Mouse (Mus musculus) limb, embryonic 12.5 days (tissue): Measurements from ENCODE around the gene Bmp2k. TPM values are rescaled to one million over a fixed set of nuclear protein-coding genes. Genes with fewer than 3 reads are reported as not detected.

ENCODE experiments used
- ATAC-seq: fragments of 200-750 bp; cut with Nextera tagmentation; 2 replicates; pipeline ENCODE4 v1.8.0; 2017; ENCODE audit warnings: low read depth, moderate TSS enrichment; ENCODE audit not compliant: insufficient number of reproducible peaks, insufficient read depth, low FRiP score, low TSS enrichment
- H3K27ac ChIP-seq: fragments of 300-500 bp; sonication (generic); 2 replicates; pipeline ENCODE4 v1.5.1; 2016; ENCODE audit warnings: mild to moderate bottlenecking, moderate library complexity
- H3K27me3 ChIP-seq: fragments of 300-500 bp; sonication (generic); 2 replicates; pipeline ENCODE4 v1.6.1; 2016; ENCODE audit warnings: mild to moderate bottlenecking, moderate library complexity
- H3K36me3 ChIP-seq: fragments of 300-500 bp; sonication (generic); 2 replicates; pipeline ENCODE4 v1.6.1; 2016; ENCODE audit warnings: mild to moderate bottlenecking, moderate library complexity
- H3K4me1 ChIP-seq: fragments of 300-500 bp; sonication (generic); replicated peaks from 2 replicates; pipeline ENCODE4 v1.6.1; 2016
- H3K4me2 ChIP-seq: fragments of 300-500 bp; sonication (generic); 2 replicates; pipeline ENCODE4 v1.6.1; 2016; ENCODE audit warnings: mild to moderate bottlenecking, moderate library complexity
- H3K4me3 ChIP-seq: fragments of 300-500 bp; sonication (generic); replicated peaks from 2 replicates; pipeline ENCODE4 v1.5.1; 2016; ENCODE audit warnings: mild to moderate bottlenecking
- H3K9ac ChIP-seq: fragments of 300-500 bp; sonication (generic); replicated peaks from 2 replicates; pipeline ENCODE4 v1.6.1; 2016; ENCODE audit warnings: mild to moderate bottlenecking, moderate library complexity
- H3K9me3 ChIP-seq: fragments of 300-500 bp; sonication (generic); 2 replicates; pipeline ENCODE4 v1.6.1; 2016; ENCODE audit warnings: mild to moderate bottlenecking, moderate library complexity
- WGBS: fragments of 180-500 bp; shearing (Covaris S2); methylation state at CpG from one replicate; pipeline ENCODE4 v1.1.7; 2016; 5-methylcytosine and 5-hydroxymethylcytosine counted together
- polyA plus RNA-seq: library from polyadenylated mRNA; unstranded; fragments of >200 nt; fragmentation: Nextera tagmentation; extraction: Ambion mirVana; gene quantifications from 2 replicates; pipeline ENCODE4 v1.2.1, GENCODE M21; 2016

Bmp2k gene
- polyA plus RNA-seq, 1 experiment from 2014 or later, result 8.5 TPM

DNA sequence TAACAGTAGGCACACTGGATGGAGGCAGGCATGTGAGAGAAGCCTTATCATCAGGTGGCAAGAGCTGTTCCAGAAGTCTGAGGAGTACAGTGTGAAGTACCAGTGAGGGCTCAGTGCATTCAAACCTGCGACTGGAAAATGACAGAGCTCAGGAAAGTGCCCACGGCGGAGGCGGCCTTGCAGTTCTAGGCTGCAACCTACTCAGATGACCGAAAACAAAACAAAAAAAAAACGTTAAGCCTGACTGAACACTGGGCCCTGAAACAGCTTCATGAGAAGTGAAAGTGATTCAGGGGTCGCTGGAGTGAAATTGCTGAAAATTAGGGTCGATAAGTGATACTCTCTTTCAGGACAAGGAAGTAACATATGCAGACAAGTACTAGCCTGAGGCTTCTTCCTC, 4.4 kb upstream of the Bmp2k start:
- 79% methylated on average over 8 of the region's 8 CpGs for WGBS
- Histone ChIP-seq H3K9ac (no peak overlapping the region), H3K36me3 (no peaks in the 10 kb centered on the region), H3K9me3 (no peaks in the 10 kb centered on the region), H3K4me2 (no peak overlapping the region), H3K27ac (no peak overlapping the region), H3K4me3 (no peak overlapping the region), H3K27me3 (no peaks in the 10 kb centered on the region), H3K4me1 (peaks cover 7% of the 10 kb centered on the region)
- no peak for ATAC-seq

DNA sequence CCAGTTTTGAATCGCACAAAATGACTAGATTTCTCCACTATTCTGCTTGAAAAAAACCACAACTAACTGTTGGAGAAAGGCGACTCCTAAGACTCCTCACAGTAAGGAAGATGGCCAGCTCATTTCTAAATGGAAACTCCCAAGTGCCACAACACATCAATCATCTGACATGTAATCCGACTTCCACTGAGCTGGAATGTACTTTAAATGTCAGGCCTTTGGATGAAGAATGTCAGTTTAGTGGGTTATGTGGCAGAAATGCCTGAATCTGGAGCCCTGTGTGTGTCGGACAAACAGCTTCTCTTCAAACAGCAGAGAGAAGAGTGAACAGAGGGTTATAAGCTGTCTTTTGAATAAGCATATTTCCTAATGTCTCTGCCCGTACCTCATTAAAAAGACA, 1.7 kb upstream of the Bmp2k start:
- Histone ChIP-seq H3K27me3 (no peaks in the 10 kb centered on the region), H3K27ac (no peak overlapping the region), H3K4me3 (no peak overlapping the region), H3K4me2 (no peak overlapping the region), H3K9ac (no peak overlapping the region), H3K4me1 (peaks cover 12% of the 10 kb centered on the region), H3K9me3 (no peaks in the 10 kb centered on the region), H3K36me3 (no peaks in the 10 kb centered on the region)
- 73% methylated on average over 5 of the region's 5 CpGs for WGBS
- ATAC-seq, result no peak

DNA sequence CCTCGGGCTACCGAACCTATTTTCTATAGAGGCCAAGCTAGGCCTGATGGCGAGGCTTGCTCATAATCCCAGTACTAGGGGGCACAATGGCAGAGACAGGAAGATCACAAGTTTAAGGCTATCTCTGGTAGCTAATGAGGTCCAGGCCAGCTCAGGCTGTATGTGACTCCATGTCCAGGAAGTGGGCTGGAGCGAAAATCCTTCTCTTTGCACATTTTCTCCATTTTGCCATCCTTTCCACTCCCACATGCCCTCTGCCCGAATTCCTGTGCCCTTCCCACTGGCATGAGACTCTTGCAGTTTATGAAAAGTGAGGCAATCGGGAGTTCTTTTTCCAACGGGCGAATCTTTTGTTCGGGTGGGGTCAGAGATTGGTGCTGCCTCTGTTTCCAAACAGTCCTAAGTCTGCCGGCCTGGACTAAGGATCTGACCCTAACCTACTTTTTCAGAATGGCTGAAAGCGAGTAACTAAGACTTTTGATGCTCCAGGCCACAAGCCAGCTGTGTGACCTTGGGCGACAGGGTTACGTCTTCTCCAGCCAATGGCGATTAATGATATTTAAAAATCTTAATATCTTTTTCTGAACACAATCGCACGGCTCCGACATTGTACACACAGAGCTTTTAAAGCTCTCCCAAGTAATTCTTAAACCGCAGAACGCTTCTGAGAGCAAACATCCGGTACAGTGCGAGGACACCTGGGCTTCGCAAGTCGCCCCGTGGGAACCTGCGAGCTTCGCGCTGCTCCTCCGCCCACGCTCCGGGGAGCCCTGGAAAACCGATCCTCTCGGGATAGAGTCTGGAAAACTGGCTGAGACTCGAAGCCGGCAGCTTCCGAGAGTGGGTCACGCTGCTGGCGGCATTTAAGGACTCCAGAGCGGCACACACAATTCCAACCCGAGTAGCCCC, 834 bp upstream of the Bmp2k start:
- Histone ChIP-seq H3K27ac (peak overlapping the region; percentile 90), H3K4me1 (peaks cover 12% of the 10 kb centered on the region), H3K4me2 (peak overlapping the region; percentile 85), H3K4me3 (peak overlapping the region; percentile 81), H3K36me3 (no peaks in the 10 kb centered on the region), H3K27me3 (no peaks in the 10 kb centered on the region), H3K9me3 (no peaks in the 10 kb centered on the region), H3K9ac (peak overlapping the region; percentile 86)
- ATAC-seq, result no peak
- 17% methylated on average over 39 of the region's 39 CpGs for WGBS

DNA sequence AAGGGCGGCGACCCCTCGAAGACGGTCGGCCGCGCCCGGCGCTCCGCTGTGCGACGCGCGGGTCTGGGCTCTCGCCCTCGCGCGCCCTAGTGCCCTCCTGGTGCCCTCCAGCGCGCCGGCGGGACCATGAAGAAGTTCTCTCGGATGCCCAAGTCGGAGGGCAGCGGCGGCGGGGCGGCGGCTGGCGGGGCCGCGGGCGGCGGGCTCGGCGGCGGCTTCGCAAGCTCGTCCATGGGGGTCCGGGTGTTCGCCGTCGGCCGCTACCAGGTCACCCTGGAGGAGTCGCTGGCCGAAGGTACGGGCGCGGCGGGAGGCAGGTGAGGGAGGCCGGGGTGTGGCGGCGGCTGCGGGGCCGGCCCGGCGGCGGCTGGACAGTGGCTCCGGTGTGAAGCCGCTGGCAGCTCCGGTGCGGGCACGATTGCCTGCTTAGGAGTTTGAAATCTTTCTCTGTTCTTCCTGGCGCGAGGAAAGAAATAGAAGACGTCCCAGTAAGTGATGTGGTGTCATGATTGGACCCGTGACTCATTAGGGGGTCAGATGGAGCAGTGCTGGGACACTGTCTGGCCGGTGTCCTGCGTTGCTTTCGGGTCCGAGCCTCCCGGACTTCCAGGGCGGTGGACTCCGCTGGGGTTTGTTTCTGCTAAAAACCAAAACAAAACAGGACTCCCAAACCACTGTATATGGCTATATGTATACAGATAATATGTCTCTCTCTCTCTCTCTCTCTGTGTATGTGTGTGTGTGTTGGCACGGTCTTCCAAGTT, 495 bp downstream of the Bmp2k start:
- Histone ChIP-seq H3K27ac (peak overlapping the region; percentile 90), H3K9ac (peak overlapping the region; percentile 86), H3K4me3 (peak overlapping the region; percentile 81), H3K4me2 (peak overlapping the region; percentile 85), H3K36me3 (no peaks in the 10 kb centered on the region), H3K4me1 (peaks cover 12% of the 10 kb centered on the region), H3K9me3 (no peaks in the 10 kb centered on the region), H3K27me3 (no peaks in the 10 kb centered on the region)
- under 1% methylated on average over 71 of the region's 75 CpGs for WGBS
- ATAC-seq, result peak; percentile 24; the same call in 1 of the 2 replicates

DNA sequence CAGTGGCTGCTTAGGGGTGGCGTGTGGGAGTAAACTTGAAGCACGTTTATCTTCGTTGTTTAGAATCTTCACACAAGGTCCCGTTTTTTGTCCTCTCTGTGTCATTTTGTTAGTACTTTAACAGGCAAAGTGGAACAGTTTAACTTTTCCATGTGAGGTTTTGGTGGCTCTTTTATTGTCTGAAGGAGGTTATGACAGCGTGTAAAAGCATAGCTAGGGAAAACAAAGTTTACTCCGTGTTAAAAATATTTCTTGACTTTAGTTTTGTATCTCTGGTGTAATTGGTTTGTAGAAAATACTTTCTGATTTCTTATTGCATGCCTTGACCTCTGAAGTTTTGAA, 1.0 kb downstream of the Bmp2k start:
- peak overlapping the region; percentile 85 for H3K4me2 ChIP-seq
- no peak for ATAC-seq
- H3K36me3 ChIP-seq, result no peaks in the 10 kb centered on the region
- peak overlapping the region; percentile 81 for H3K4me3 ChIP-seq
- H3K4me1 ChIP-seq, result peaks cover 12% of the 10 kb centered on the region
- H3K9me3 ChIP-seq, result no peaks in the 10 kb centered on the region
- H3K9ac ChIP-seq, result peak overlapping the region; percentile 86
- H3K27ac ChIP-seq, result no peak overlapping the region
- 10% methylated on average over 6 of the region's 6 CpGs for whole genome bisulfite sequencing
- no peaks in the 10 kb centered on the region for H3K27me3 ChIP-seq

DNA sequence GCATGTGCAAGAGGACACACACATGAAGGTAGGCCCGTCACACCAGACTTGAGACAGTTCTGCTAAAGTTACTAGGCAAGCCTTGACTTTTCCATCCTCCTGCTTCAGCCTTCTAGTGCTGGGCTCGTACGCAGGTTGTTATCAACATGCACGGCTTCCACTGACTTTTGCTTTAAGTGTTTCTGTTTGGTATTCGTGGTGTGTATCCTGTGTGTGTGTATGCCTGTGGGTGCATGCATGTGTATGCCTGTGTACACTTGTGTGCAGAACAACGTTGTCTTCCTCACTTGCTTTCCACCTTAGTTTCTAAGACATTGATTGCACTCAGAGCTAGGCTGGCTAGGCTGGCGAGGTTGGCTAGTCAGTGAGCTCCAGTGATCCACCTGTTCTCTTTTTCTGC, 2.1 kb downstream of the Bmp2k start:
- Histone ChIP-seq H3K4me1 (peaks cover 19% of the 10 kb centered on the region), H3K9me3 (no peaks in the 10 kb centered on the region), H3K4me2 (peak overlapping the region; percentile 85), H3K27me3 (no peaks in the 10 kb centered on the region), H3K27ac (no peak overlapping the region), H3K4me3 (peak overlapping the region; percentile 13; the same call in 1 of the 2 replicates), H3K9ac (no peak overlapping the region), H3K36me3 (no peaks in the 10 kb centered on the region)
- no peak for ATAC-seq
- 90% methylated on average over 7 of the region's 7 CpGs for WGBS

DNA sequence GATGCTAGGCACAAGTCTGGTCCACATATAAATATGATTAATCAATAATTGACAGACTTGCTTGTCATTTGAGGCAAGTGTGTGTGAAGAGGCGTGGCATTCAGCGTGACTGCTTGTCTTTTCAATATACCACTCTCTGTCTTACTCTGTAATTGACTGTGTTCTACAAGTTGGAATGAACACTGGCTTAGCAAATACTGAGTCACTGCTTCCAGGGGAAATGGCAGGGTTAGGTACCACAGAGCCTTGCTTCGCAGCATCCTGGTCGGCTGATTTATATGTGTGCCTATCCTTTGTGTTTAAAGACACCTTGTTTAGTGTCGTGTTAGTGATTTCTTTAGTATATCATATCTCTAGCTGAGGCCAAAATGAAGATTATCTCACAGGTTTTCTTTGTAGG, 3.0 kb downstream of the Bmp2k start:
- no peak overlapping the region for H3K4me3 ChIP-seq
- no peak for ATAC-seq
- no peak overlapping the region for H3K4me2 ChIP-seq
- no peaks in the 10 kb centered on the region for H3K9me3 ChIP-seq
- H3K36me3 ChIP-seq, result no peaks in the 10 kb centered on the region
- H3K9ac ChIP-seq, result no peak overlapping the region
- no peaks in the 10 kb centered on the region for H3K27me3 ChIP-seq
- H3K27ac ChIP-seq, result no peak overlapping the region
- H3K4me1 ChIP-seq, result peaks cover 19% of the 10 kb centered on the region
- 87% methylated on average over 5 of the region's 5 CpGs for WGBS

DNA sequence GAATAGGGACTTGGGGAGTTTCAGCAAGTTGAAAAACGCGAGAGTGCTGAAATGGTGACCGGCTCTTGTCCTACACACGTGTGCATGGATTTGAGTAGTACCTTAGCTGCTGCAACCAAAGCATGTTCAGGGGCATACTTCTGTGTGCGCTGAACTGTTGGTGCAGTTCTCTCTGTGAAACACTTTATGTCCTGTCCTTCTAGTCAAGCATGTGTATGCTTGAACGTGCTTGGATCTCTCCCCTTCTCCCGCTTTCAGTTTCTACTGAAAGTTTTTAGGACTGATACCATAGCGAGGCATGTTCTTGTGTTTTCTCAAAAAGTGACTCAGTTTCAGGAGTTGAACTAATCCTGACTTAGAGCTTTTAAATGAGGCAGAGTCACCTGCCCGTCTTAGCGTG, 3.7 kb downstream of the Bmp2k start:
- H3K36me3 ChIP-seq, result no peaks in the 10 kb centered on the region
- no peak overlapping the region for H3K27ac ChIP-seq
- peaks cover 19% of the 10 kb centered on the region for H3K4me1 ChIP-seq
- no peak overlapping the region for H3K9ac ChIP-seq
- ATAC-seq, result no peak
- H3K4me3 ChIP-seq, result no peak overlapping the region
- H3K4me2 ChIP-seq, result no peak overlapping the region
- WGBS, result 91% methylated on average over 10 of the region's 10 CpGs
- H3K9me3 ChIP-seq, result no peaks in the 10 kb centered on the region
- no peaks in the 10 kb centered on the region for H3K27me3 ChIP-seq

DNA sequence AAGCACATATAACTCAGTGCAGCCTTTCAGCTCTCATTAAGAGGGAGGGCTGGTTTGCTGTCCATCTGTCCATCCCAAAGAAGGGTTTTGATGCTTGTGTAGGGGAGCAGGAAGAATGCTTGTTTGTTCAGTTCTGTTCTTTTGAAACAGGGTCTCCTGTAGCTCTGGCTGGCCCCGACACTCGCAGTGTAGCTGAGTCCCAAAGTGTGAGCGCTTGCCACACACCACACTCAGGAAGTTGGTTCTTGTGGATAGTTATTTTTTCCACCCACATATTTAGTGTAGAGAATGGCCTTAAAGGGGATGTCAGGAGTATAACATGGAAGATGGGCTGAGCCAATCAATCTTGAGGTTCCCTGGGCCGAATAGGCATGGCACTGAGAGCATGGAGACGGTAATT, 4.1 kb downstream of the Bmp2k start:
- Histone ChIP-seq H3K4me2 (no peak overlapping the region), H3K4me3 (no peak overlapping the region), H3K4me1 (peaks cover 15% of the 10 kb centered on the region), H3K27ac (no peak overlapping the region), H3K36me3 (no peaks in the 10 kb centered on the region), H3K9me3 (no peaks in the 10 kb centered on the region), H3K27me3 (no peaks in the 10 kb centered on the region), H3K9ac (no peak overlapping the region)
- WGBS, result 89% methylated on average over 5 of the region's 5 CpGs
- no peak for ATAC-seq

DNA sequence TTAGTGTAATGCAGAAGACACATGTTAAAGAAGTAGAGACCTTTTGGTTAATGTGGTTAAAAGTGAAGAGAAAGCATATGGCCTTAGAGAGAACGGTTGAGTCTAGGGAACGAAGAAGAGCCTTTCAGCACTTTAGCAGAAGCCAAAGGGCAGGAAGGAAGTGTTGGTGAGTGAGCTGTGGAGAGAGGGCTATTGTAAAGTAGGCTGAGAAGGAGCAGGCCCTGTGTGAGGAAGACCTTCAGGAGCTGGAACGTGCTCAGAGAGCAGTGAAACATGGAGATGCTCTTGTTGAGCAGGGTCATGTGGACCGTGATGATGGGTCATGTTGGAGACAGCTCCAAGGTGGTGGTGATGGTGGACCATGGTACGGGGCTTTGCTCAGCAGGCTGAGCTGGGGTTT, 4.8 kb downstream of the Bmp2k start:
- H3K9me3 ChIP-seq, result no peaks in the 10 kb centered on the region
- H3K9ac ChIP-seq, result no peak overlapping the region
- ATAC-seq, result no peak
- no peak overlapping the region for H3K4me3 ChIP-seq
- H3K27ac ChIP-seq, result no peak overlapping the region
- WGBS, result 93% methylated on average over 5 of the region's 5 CpGs
- H3K4me1 ChIP-seq, result peaks cover 12% of the 10 kb centered on the region
- H3K27me3 ChIP-seq, result no peaks in the 10 kb centered on the region
- H3K4me2 ChIP-seq, result no peak overlapping the region
- no peaks in the 10 kb centered on the region for H3K36me3 ChIP-seq

DNA sequence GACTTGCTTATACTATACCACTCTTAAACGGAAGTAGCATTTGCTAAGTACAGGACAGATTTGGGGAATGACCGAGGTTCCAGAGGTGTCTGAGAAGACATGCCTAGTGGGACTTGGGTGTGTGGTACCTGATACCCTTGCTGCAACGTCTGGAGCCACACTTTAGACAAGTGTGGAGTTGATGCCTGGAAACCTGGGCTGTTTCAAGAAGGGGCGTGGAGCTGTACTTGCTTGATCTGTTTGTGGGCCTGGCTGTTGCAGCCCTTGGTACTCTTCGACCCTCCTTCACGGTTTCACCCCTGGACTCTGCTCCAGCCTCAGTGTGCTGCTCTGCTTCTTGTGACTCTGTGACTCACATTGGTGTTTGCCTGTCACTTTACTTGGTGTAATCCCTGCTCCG, 5.4 kb downstream of the Bmp2k start:
- H3K27ac ChIP-seq, result no peak overlapping the region
- H3K4me2 ChIP-seq, result no peak overlapping the region
- no peaks in the 10 kb centered on the region for H3K27me3 ChIP-seq
- H3K9ac ChIP-seq, result no peak overlapping the region
- 76% methylated on average over 7 of the region's 7 CpGs for WGBS
- peaks cover 12% of the 10 kb centered on the region for H3K4me1 ChIP-seq
- H3K36me3 ChIP-seq, result no peaks in the 10 kb centered on the region
- H3K4me3 ChIP-seq, result no peak overlapping the region
- no peaks in the 10 kb centered on the region for H3K9me3 ChIP-seq
- ATAC-seq, result no peak
